Mouse (Mus musculus): ENCODE measurements at regions not wholly inside any gene's neighbourhood (a gene's known extent, or its start where the extent isn't known, plus 50 kb on each side); places are given as distances from the start of the nearest gene placed in this dataset.

- ATAC-seq = no peak
- H3K4me1 ChIP-seq (replicated peaks) = no peaks in the 10 kb centered on the region
- H3K4me3 ChIP-seq (replicated peaks) = no peak overlapping the region
- H3K4me2 ChIP-seq (replicated peaks) = no peak overlapping the region
- H3K27ac ChIP-seq = no peak overlapping the region
- 90% methylated on average over 1 of the region's 1 CpGs for WGBS
- no peak overlapping the region for H3K9ac ChIP-seq (replicated peaks)
- no peaks in the 10 kb centered on the region for H3K9me3 ChIP-seq
- H3K36me3 ChIP-seq = no peaks in the 10 kb centered on the region
- no peaks in the 10 kb centered on the region for H3K27me3 ChIP-seq
Observed at GRCm38 (mm10) chr11:111363363-111363762, 297.4 kb downstream of the Kcnj2 start.

GRCm38 (mm10) chr11:111377165-111377564 lies 311.2 kb downstream of the Kcnj2 start:
- WGBS = 94% methylated on average over 4 of the region's 4 CpGs

GRCm38 (mm10) chr11:111379842-111380241 lies 313.9 kb downstream of the Kcnj2 start:
- Histone ChIP-seq H3K9me3 (no peaks in the 10 kb centered on the region), H3K27me3 (no peaks in the 10 kb centered on the region), H3K4me2 (replicated peaks) (no peak overlapping the region), H3K4me1 (replicated peaks) (no peaks in the 10 kb centered on the region), H3K4me3 (replicated peaks) (no peak overlapping the region), H3K27ac (no peak overlapping the region), H3K36me3 (no peaks in the 10 kb centered on the region), H3K9ac (replicated peaks) (no peak overlapping the region)
- ATAC-seq = no peak
- 90% methylated on average over 3 of the region's 3 CpGs for WGBS

More at GRCm38 (mm10) chr11:111377165-111377564, 311.2 kb downstream of the Kcnj2 start:
- H3K9ac ChIP-seq (replicated peaks) = no peak overlapping the region
- H3K4me2 ChIP-seq (replicated peaks) = no peak overlapping the region
- no peaks in the 10 kb centered on the region for H3K27me3 ChIP-seq
- no peak overlapping the region for H3K27ac ChIP-seq
- no peaks in the 10 kb centered on the region for H3K36me3 ChIP-seq
- no peaks in the 10 kb centered on the region for H3K9me3 ChIP-seq
- no peak overlapping the region for H3K4me3 ChIP-seq (replicated peaks)
- no peak for ATAC-seq
- no peaks in the 10 kb centered on the region for H3K4me1 ChIP-seq (replicated peaks)

GRCm38 (mm10) chr11:111398706-111399105 lies 332.7 kb downstream of the Kcnj2 start:
- no peak overlapping the region for H3K4me2 ChIP-seq (replicated peaks)
- ATAC-seq = no peak
- no peak overlapping the region for H3K27ac ChIP-seq
- H3K36me3 ChIP-seq = no peaks in the 10 kb centered on the region
- H3K4me1 ChIP-seq (replicated peaks) = no peaks in the 10 kb centered on the region
- no peak overlapping the region for H3K4me3 ChIP-seq (replicated peaks)
- no peaks in the 10 kb centered on the region for H3K27me3 ChIP-seq
- no peak overlapping the region for H3K9ac ChIP-seq (replicated peaks)
- 100% methylated on average over 1 of the region's 1 CpGs for WGBS
- H3K9me3 ChIP-seq = no peaks in the 10 kb centered on the region

- no peak for ATAC-seq
- Histone ChIP-seq H3K4me2 (replicated peaks) (no peak overlapping the region), H3K36me3 (no peaks in the 10 kb centered on the region), H3K27me3 (no peaks in the 10 kb centered on the region), H3K9ac (replicated peaks) (no peak overlapping the region), H3K4me1 (replicated peaks) (no peaks in the 10 kb centered on the region), H3K27ac (no peak overlapping the region), H3K4me3 (replicated peaks) (no peak overlapping the region), H3K9me3 (no peaks in the 10 kb centered on the region)
- WGBS = 89% methylated on average over 2 of the region's 2 CpGs
Observed at GRCm38 (mm10) chr11:111409266-111409665, 343.3 kb downstream of the Kcnj2 start.

GRCm38 (mm10) chr11:111424871-111425270 lies 358.9 kb downstream of the Kcnj2 start:
- no peaks in the 10 kb centered on the region for H3K9me3 ChIP-seq
- WGBS = 72% methylated on average over 4 of the region's 4 CpGs
- H3K36me3 ChIP-seq = no peaks in the 10 kb centered on the region
- H3K27me3 ChIP-seq = no peaks in the 10 kb centered on the region
- H3K4me1 ChIP-seq (replicated peaks) = no peaks in the 10 kb centered on the region
- no peak overlapping the region for H3K4me3 ChIP-seq (replicated peaks)
- no peak overlapping the region for H3K9ac ChIP-seq (replicated peaks)
- H3K4me2 ChIP-seq (replicated peaks) = no peak overlapping the region
- no peak for ATAC-seq
- no peak overlapping the region for H3K27ac ChIP-seq

GRCm38 (mm10) chr11:111426715-111427114 lies 360.8 kb downstream of the Kcnj2 start:
- ATAC-seq = no peak
- H3K4me1 ChIP-seq (replicated peaks) = no peaks in the 10 kb centered on the region
- no peak overlapping the region for H3K9ac ChIP-seq (replicated peaks)
- no peak overlapping the region for H3K4me3 ChIP-seq (replicated peaks)
- 77% methylated on average over 4 of the region's 4 CpGs for WGBS
- H3K27me3 ChIP-seq = no peaks in the 10 kb centered on the region
- H3K9me3 ChIP-seq = no peaks in the 10 kb centered on the region
- H3K27ac ChIP-seq = no peak overlapping the region
- H3K4me2 ChIP-seq (replicated peaks) = no peak overlapping the region
- H3K36me3 ChIP-seq = no peaks in the 10 kb centered on the region

- H3K4me3 ChIP-seq (replicated peaks) = no peak overlapping the region
- no peak overlapping the region for H3K27ac ChIP-seq
- H3K9ac ChIP-seq (replicated peaks) = no peak overlapping the region
- no peak for ATAC-seq
- H3K9me3 ChIP-seq = no peaks in the 10 kb centered on the region
- no peak overlapping the region for H3K4me2 ChIP-seq (replicated peaks)
- no peaks in the 10 kb centered on the region for H3K4me1 ChIP-seq (replicated peaks)
- H3K36me3 ChIP-seq = no peaks in the 10 kb centered on the region
- no peaks in the 10 kb centered on the region for H3K27me3 ChIP-seq
Observed at GRCm38 (mm10) chr11:111442257-111442656, 376.3 kb downstream of the Kcnj2 start.

GRCm38 (mm10) chr11:111443381-111443780 lies 377.4 kb downstream of the Kcnj2 start:
- no peak overlapping the region for H3K4me2 ChIP-seq (replicated peaks)
- H3K9me3 ChIP-seq = no peaks in the 10 kb centered on the region
- no peak for ATAC-seq
- H3K36me3 ChIP-seq = no peaks in the 10 kb centered on the region
- no peak overlapping the region for H3K27ac ChIP-seq
- H3K27me3 ChIP-seq = no peaks in the 10 kb centered on the region
- H3K4me1 ChIP-seq (replicated peaks) = no peaks in the 10 kb centered on the region
- no peak overlapping the region for H3K9ac ChIP-seq (replicated peaks)
- WGBS = 96% methylated on average over 1 of the region's 1 CpGs
- H3K4me3 ChIP-seq (replicated peaks) = no peak overlapping the region

- H3K9me3 ChIP-seq = no peaks in the 10 kb centered on the region
- no peak overlapping the region for H3K9ac ChIP-seq (replicated peaks)
- H3K27ac ChIP-seq = no peak overlapping the region
- ATAC-seq = no peak
- no peaks in the 10 kb centered on the region for H3K36me3 ChIP-seq
- no peak overlapping the region for H3K4me3 ChIP-seq (replicated peaks)
- 88% methylated on average over 4 of the region's 4 CpGs for WGBS
- H3K27me3 ChIP-seq = no peaks in the 10 kb centered on the region
- no peaks in the 10 kb centered on the region for H3K4me1 ChIP-seq (replicated peaks)
- no peak overlapping the region for H3K4me2 ChIP-seq (replicated peaks)
Observed at GRCm38 (mm10) chr11:111444791-111445190, 378.8 kb downstream of the Kcnj2 start.

- no peak for ATAC-seq
- Histone ChIP-seq H3K27ac (no peak overlapping the region), H3K9ac (replicated peaks) (no peak overlapping the region), H3K4me3 (replicated peaks) (no peak overlapping the region), H3K36me3 (no peaks in the 10 kb centered on the region), H3K4me2 (replicated peaks) (no peak overlapping the region), H3K9me3 (no peaks in the 10 kb centered on the region), H3K27me3 (no peaks in the 10 kb centered on the region), H3K4me1 (replicated peaks) (no peaks in the 10 kb centered on the region)
- WGBS = 12% methylated on average over 4 of the region's 4 CpGs
Observed at GRCm38 (mm10) chr11:111445764-111446163, 379.8 kb downstream of the Kcnj2 start.

- no peak overlapping the region for H3K27ac ChIP-seq
- no peak overlapping the region for H3K4me3 ChIP-seq (replicated peaks)
- H3K9ac ChIP-seq (replicated peaks) = no peak overlapping the region
- no peaks in the 10 kb centered on the region for H3K4me1 ChIP-seq (replicated peaks)
- WGBS = 90% methylated on average over 3 of the region's 3 CpGs
- no peaks in the 10 kb centered on the region for H3K27me3 ChIP-seq
- no peak overlapping the region for H3K4me2 ChIP-seq (replicated peaks)
- H3K9me3 ChIP-seq = no peaks in the 10 kb centered on the region
- ATAC-seq = no peak
- no peaks in the 10 kb centered on the region for H3K36me3 ChIP-seq
Observed at GRCm38 (mm10) chr11:111450811-111451494, 385.0 kb downstream of the Kcnj2 start.

GRCm38 (mm10) chr11:111460046-111460445 lies 394.1 kb downstream of the Kcnj2 start:
- no peak overlapping the region for H3K9ac ChIP-seq (replicated peaks)
- no peak overlapping the region for H3K4me2 ChIP-seq (replicated peaks)
- H3K27me3 ChIP-seq = no peaks in the 10 kb centered on the region
- WGBS = 91% methylated on average over 10 of the region's 10 CpGs
- no peak overlapping the region for H3K27ac ChIP-seq
- H3K4me3 ChIP-seq (replicated peaks) = no peak overlapping the region
- H3K36me3 ChIP-seq = no peaks in the 10 kb centered on the region
- H3K4me1 ChIP-seq (replicated peaks) = no peaks in the 10 kb centered on the region
- no peak for ATAC-seq
- no peaks in the 10 kb centered on the region for H3K9me3 ChIP-seq

All from midbrain, embryonic 13.5 days (tissue).